Mouse (Mus musculus) thymus, postnatal 4 days (tissue): ENCODE measurements around the gene Psmc3ip.
A peak's percentile ranks its signal among the peaks of the same experiment; 100 is the strongest.

Experiments
- DNase-seq: peaks from one replicate; pipeline ENCODE4 v3.0.0; 2021

Gene Psmc3ip

DNA sequence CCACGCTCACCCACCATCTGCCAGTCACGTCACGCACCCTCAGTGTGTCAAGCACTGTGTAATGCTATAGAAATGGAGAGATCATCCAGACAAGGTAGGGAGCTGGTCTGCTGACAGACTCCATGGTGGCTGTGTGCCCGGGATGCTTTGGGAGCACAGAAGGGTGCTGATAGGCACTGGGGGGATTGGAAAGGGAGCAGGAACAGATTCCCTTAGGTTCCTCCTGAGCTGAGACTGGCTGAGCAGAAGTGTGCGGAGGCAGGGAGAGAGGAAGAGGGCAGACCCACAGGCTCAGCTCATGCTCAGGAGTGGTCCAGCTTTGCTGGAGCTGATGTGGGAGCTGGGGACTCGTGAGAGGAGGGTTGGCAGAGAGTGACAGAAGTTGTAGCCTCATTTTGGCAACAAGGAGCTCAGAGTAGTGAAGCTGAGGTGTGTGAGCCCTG lies 44.2 kb downstream of the Psmc3ip start:
- DNase-seq: no peak

- no peak for DNase-seq
These were observed 44.9 kb downstream of the Psmc3ip start for GRCm38 (mm10) chr11:101050359-101050758.

GRCm38 (mm10) chr11:101047502-101047901 lies 47.7 kb downstream of the Psmc3ip start:
- DNase-seq: peak; percentile 36

DNA sequence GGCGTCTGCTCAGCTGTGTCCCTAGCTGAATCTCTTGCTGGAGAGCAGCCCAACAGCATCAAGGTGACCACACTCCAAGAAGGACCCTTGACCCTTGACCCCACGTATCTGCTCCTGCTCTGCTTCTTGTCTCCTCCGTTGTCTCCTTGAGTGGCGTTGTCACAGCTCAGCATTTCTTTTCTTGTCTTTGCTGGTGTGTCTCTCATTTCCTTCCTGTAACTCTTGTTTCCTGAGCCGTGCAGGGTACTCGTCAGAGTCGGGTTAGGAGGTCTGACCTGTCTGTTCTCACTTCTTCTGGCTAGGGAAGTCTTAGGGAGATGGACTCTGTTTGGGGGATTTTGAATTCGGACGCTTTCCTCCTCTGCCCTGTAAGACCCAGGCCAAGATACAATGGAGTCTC lies 48.8 kb downstream of the Psmc3ip start:
- peak; percentile 56 for DNase-seq

DNA sequence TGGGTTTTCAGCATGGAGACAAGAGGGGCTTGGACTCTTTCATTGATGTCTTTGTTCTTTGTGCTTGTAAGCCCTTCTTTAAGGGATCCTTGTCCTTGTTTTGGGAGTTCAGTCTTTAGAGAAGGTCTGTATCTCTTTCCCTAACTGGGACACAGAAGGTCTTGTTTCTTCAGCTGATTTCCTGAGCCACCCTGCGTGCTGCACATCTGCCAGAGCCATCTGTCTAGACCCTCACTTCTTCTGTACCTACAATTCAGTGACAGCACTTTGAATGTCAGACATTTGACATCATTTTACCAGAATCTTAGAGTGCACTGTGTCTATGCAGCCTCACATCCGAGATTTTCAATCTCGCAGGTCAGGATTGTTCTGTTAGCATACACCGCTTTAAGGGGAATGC lies 49.4 kb downstream of the Psmc3ip start:
- DNase-seq: peak; percentile 51
